Mouse (Mus musculus): ENCODE results near the gene Maff.

DNA sequence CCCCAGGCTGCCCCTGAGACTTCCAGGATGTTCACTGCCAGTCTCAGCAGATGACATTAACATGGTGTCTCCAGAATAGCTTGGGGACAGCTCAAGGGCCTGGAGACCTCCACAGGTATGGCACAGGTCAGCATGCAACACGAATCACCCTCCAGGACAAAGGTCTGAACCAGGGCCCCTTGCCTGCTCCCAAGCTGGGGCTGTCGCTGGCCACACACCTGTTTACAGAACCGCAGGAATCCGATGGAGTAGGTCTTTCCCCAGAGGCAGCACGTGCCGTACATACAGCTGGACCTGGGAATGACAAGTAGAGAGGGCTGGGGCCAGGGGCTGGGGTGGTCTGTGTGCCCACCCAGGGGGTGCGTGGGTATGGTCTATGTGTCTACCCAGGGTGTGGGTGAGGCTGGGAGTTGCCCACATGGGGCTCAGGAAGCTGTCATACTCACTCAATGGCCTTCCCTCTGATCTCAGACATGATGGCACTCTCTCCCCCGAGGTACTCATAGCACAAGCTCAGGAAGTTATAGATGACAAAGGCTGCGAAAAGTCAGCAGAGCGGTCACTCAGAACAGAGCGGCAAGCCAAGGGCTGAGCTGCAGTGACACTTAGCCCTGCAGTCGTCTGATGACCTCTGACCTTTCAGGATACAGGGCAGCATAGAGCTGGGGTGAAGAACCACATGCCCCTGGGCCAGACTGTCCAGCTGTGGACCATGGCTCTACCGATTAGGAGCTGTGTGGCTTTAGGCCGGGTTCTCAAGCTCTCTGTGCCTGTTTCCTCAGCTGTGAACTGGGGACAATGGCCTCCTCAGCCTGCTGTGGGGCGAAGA is 23.2 kb downstream of the Maff start:
- TF ChIP-seq CTCF (IDR thresholded peaks at IDR 0.05; ENCODE audit: insufficient read depth, low read depth, low read length) (no peak), POLR2A (IDR thresholded peaks at IDR 0.05; ENCODE audit: insufficient read depth, low read depth, low read length) (no peak)

Data from olfactory bulb, adult 2 months (tissue).